Mouse (Mus musculus) skeletal muscle tissue, adult 2 months (tissue): ENCODE results near the gene Olfr1410.
A peak's percentile ranks its signal among the peaks of the same experiment; 100 is the strongest.

Experiments used
- DNase-seq: peaks from one replicate; pipeline ENCODE4 v3.0.0-alpha.2; 2012; ENCODE audit warnings: low read depth, low spot score

Olfr1410 gene

GRCm38 (mm10) chr1:92605482-92605881 is at the start of gene Olfr1410:
TSS of gene Olfr1410 (plus strand) at chr1:92605782.
- no peak for DNase-seq

GRCm38 (mm10) chr1:92571022-92571421 is 34.6 kb upstream of the Olfr1410 start, which contains the start of gene Olfr1413:
TSS of gene Olfr1413 (plus strand) at chr1:92571322.
- no peak for DNase-seq

- DNase-seq = no peak
These were observed 20.1 kb upstream of the Olfr1410 start, which contains the start of gene Olfr1412 for GRCm38 (mm10) chr1:92585479-92585878. TSS of gene Olfr1412 (plus strand) at chr1:92585779.

GRCm38 (mm10) chr1:92594111-92594510 is 11.5 kb upstream of the Olfr1410 start, which contains the start of gene Olfr1411:
TSS of gene Olfr1411 (plus strand) at chr1:92594411.
- DNase-seq = no peak

GRCm38 (mm10) chr1:92596019-92596418 is 9.6 kb upstream of the Olfr1410 start:
- DNase-seq = no peak

GRCm38 (mm10) chr1:92607711-92608110 is 2.1 kb downstream of the Olfr1410 start:
- no peak for DNase-seq

GRCm38 (mm10) chr1:92611008-92611407 is 5.4 kb downstream of the Olfr1410 start:
- peak; percentile 4 for DNase-seq

GRCm38 (mm10) chr1:92613175-92613574 is 7.6 kb downstream of the Olfr1410 start:
- DNase-seq = no peak

GRCm38 (mm10) chr1:92614516-92614915 is 8.9 kb downstream of the Olfr1410 start:
- no peak for DNase-seq

GRCm38 (mm10) chr1:92616046-92616445 is 10.5 kb downstream of the Olfr1410 start:
- DNase-seq = no peak

- no peak for DNase-seq
These were observed 11.9 kb downstream of the Olfr1410 start, which contains the start of gene Olfr12 for GRCm38 (mm10) chr1:92617488-92617887. TSS of gene Olfr12 (plus strand) at chr1:92617788.

- DNase-seq = no peak
These were observed 12.8 kb downstream of the Olfr1410 start for GRCm38 (mm10) chr1:92618360-92618759.

- DNase-seq = no peak
These were observed 22.6 kb downstream of the Olfr1410 start for GRCm38 (mm10) chr1:92628227-92628626.

- DNase-seq = no peak
These were observed 26.6 kb downstream of the Olfr1410 start for GRCm38 (mm10) chr1:92632196-92632595.

GRCm38 (mm10) chr1:92632948-92633347 is 27.4 kb downstream of the Olfr1410 start:
- no peak for DNase-seq

GRCm38 (mm10) chr1:92633726-92634125 is 28.1 kb downstream of the Olfr1410 start:
- DNase-seq = no peak

- DNase-seq = no peak
These were observed 29.0 kb downstream of the Olfr1410 start for GRCm38 (mm10) chr1:92634569-92634968.

- DNase-seq = no peak
These were observed 29.5 kb downstream of the Olfr1410 start for GRCm38 (mm10) chr1:92634976-92635599.

- no peak for DNase-seq
These were observed 30.4 kb downstream of the Olfr1410 start for GRCm38 (mm10) chr1:92636015-92636414.

GRCm38 (mm10) chr1:92636676-92637075 is 31.1 kb downstream of the Olfr1410 start:
- DNase-seq = no peak

GRCm38 (mm10) chr1:92637501-92638172 is 32.1 kb downstream of the Olfr1410 start:
- DNase-seq = no peak

- no peak for DNase-seq
These were observed 32.6 kb downstream of the Olfr1410 start for GRCm38 (mm10) chr1:92638181-92638580.

- no peak for DNase-seq
These were observed 33.2 kb downstream of the Olfr1410 start for GRCm38 (mm10) chr1:92638736-92639135.
